Mouse (Mus musculus) neural tube, embryonic 14.5 days (tissue): Measurements from ENCODE around the gene Csrp1. TPM values are rescaled to one million over a fixed set of nuclear protein-coding genes. Genes with fewer than 3 reads are reported as not detected.

ENCODE experiments used
- ATAC-seq: fragments of 200-750 bp; cut with Nextera tagmentation; 2 replicates; pipeline ENCODE4 v1.8.0; 2017; ENCODE audit warnings: low read depth, mild to moderate bottlenecking, moderate TSS enrichment, moderate library complexity
- H3K27ac ChIP-seq: fragments of 300-500 bp; sonication (generic); 2 replicates; pipeline ENCODE4 v1.5.1; 2014; ENCODE audit warnings: low read depth, mild to moderate bottlenecking, control low read depth, low read length, moderate library complexity, mixed read lengths
- H3K27me3 ChIP-seq: fragments of 300-500 bp; sonication (generic); 2 replicates; pipeline ENCODE4 v1.6.1; 2014; ENCODE audit warnings: low read length; ENCODE audit not compliant: control insufficient read depth, insufficient read depth
- H3K36me3 ChIP-seq: fragments of 300-500 bp; sonication (generic); 2 replicates; pipeline ENCODE4 v1.6.1; 2014; ENCODE audit warnings: low read length, mixed read lengths; ENCODE audit not compliant: control insufficient read depth, insufficient read depth
- H3K4me1 ChIP-seq: fragments of 300-500 bp; sonication (generic); 2 replicates; pipeline ENCODE4 v1.6.1; 2014; ENCODE audit warnings: low read length; ENCODE audit not compliant: control insufficient read depth, insufficient read depth
- H3K4me2 ChIP-seq: fragments of 300-500 bp; sonication (generic); 2 replicates; pipeline ENCODE4 v1.6.1; 2014; ENCODE audit warnings: mild to moderate bottlenecking, low read depth, low read length, control low read depth
- H3K4me3 ChIP-seq: fragments of 300-500 bp; sonication (generic); 2 replicates; pipeline ENCODE4 v1.5.1; 2014; ENCODE audit warnings: low read depth, low read length, control low read depth, mixed read lengths
- H3K9ac ChIP-seq: fragments of 300-500 bp; sonication (generic); replicated peaks from 2 replicates; pipeline ENCODE4 v1.6.1; 2014; ENCODE audit warnings: low read depth, mild to moderate bottlenecking, control low read depth, low read length, mixed read lengths
- H3K9me3 ChIP-seq: fragments of 300-500 bp; sonication (generic); 2 replicates; pipeline ENCODE4 v1.6.1; 2016; ENCODE audit warnings: low read length; ENCODE audit not compliant: control insufficient read depth
- WGBS: fragments of 180-500 bp; shearing (Covaris S2); extraction: QIAGEN DNeasy Blood & Tissue Kit; methylation state at CpG from one replicate; pipeline ENCODE4 v1.1.7; 2014; 5-methylcytosine and 5-hydroxymethylcytosine counted together
- polyA plus RNA-seq: library from polyadenylated mRNA; unstranded; fragments of >200 nt; fragmentation: Nextera tagmentation; extraction: Ambion mirVana; gene quantifications from 2 replicates; pipeline ENCODE4 v1.2.1, GENCODE M21; 2014

The Csrp1 gene
- polyA plus RNA-seq, 1 experiment from 2014 or later = 11.7 TPM

DNA sequence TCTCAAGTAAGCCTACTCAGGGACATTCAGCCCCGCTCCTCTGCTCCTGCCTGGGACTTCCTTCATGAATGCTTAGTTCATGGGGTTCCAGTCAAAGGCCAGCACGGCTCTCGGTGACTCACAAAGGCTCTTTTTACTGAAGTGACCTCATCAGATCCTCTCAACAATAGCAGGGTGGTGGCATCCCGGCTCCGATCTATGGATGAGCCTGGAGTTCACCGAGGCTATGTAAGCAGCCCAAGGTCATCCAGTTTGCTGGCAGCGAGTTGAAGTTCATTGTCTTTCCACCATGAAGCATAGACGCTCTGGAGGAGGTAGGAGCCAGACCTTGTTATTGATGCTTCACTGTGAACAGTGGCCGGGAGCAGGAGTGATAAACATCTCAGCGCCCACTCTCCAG, 63.0 kb downstream of the Csrp1 start:
- 21% methylated on average over 10 of the region's 10 CpGs for whole genome bisulfite sequencing
- no peak overlapping the region for H3K27ac ChIP-seq
- H3K36me3 ChIP-seq = no peaks in the 10 kb centered on the region
- H3K9ac ChIP-seq = no peak overlapping the region
- no peak overlapping the region for H3K4me2 ChIP-seq
- no peaks in the 10 kb centered on the region for H3K4me1 ChIP-seq
- H3K4me3 ChIP-seq = no peak overlapping the region
- no peaks in the 10 kb centered on the region for H3K27me3 ChIP-seq
- ATAC-seq = no peak
- no peaks in the 10 kb centered on the region for H3K9me3 ChIP-seq

DNA sequence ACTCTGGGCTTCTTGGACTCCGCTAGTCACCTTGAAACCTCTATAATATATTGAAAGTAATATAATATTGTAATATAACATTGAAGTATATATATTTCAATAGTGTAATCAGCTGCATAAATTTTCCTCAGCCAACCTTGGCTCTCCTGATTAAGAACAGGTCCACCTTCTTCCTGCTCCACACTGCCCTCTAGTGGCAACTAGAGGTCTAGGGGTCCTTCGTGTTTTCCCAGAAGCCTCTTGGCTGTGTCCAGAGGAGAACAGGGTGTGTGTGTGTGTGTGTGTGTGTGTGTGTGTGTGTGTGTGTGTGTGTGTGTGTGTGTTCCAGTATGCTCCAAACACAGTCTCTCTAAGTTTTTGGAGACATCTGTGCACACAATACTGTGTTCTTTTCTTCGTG, 67.9 kb downstream of the Csrp1 start:
- Histone ChIP-seq H3K9ac (no peak overlapping the region), H3K27ac (no peak overlapping the region), H3K9me3 (no peaks in the 10 kb centered on the region), H3K4me3 (no peak overlapping the region), H3K4me2 (no peak overlapping the region), H3K27me3 (no peaks in the 10 kb centered on the region), H3K4me1 (no peaks in the 10 kb centered on the region), H3K36me3 (no peaks in the 10 kb centered on the region)
- ATAC-seq = peak; percentile 50; the same call in 1 of the 2 replicates
- WGBS = 45% methylated on average over 3 of the region's 3 CpGs

DNA sequence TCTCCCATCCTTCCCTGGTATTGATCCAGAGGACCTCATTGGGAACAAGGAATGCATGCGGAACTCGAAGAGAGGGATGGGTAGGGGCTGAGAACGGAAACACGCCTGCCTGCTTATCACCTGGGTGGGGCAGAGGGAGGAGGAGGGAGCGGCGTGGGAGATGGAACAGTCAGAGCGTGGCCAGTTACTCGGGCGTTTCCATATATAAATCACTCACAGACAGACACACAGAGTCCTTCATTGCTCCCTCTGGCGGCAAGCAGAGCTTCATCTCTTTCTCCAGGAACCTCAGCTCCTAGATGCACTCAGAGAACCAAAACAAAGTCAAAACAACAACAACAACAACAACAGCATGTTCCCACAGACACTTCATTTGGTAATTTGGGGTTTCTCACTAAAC, 68.8 kb downstream of the Csrp1 start:
- 23% methylated on average over 10 of the region's 10 CpGs for WGBS
- no peak for ATAC-seq
- H3K27me3 ChIP-seq = no peaks in the 10 kb centered on the region
- no peak overlapping the region for H3K27ac ChIP-seq
- H3K4me2 ChIP-seq = 0 out of 2 replicates have a peak overlapping the region, but pooled peaks have one; percentile 8
- no peak overlapping the region for H3K9ac ChIP-seq
- H3K4me1 ChIP-seq = no peaks in the 10 kb centered on the region
- no peaks in the 10 kb centered on the region for H3K9me3 ChIP-seq
- H3K4me3 ChIP-seq = no peak overlapping the region
- H3K36me3 ChIP-seq = no peaks in the 10 kb centered on the region

DNA sequence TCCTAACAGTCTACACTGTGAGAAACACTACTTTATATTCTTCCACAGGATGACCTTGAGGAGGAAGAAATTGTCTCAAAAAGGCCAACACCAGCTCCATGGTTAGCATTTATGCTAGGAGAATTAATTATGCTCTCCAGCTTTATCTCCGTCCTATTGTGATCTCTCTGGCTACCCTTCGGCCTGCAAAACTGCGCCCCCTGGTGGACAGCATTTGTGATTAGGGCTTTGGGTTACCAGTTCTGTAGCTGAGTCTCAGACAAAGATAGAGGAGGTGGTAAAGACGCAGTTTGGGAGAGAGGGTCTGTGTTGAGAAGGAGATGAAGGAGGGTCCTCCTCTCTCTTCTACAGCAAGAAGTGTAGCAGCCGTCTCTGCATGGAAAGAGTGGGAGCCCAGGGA, 70.0 kb downstream of the Csrp1 start:
- peak; percentile 21; the same call in 1 of the 2 replicates for ATAC-seq
- Histone ChIP-seq H3K27ac (no peak overlapping the region), H3K4me3 (no peak overlapping the region), H3K9ac (no peak overlapping the region), H3K9me3 (no peaks in the 10 kb centered on the region), H3K36me3 (no peaks in the 10 kb centered on the region), H3K4me2 (no peak overlapping the region), H3K4me1 (no peaks in the 10 kb centered on the region), H3K27me3 (no peaks in the 10 kb centered on the region)
- WGBS = 7% methylated on average over 5 of the region's 5 CpGs

DNA sequence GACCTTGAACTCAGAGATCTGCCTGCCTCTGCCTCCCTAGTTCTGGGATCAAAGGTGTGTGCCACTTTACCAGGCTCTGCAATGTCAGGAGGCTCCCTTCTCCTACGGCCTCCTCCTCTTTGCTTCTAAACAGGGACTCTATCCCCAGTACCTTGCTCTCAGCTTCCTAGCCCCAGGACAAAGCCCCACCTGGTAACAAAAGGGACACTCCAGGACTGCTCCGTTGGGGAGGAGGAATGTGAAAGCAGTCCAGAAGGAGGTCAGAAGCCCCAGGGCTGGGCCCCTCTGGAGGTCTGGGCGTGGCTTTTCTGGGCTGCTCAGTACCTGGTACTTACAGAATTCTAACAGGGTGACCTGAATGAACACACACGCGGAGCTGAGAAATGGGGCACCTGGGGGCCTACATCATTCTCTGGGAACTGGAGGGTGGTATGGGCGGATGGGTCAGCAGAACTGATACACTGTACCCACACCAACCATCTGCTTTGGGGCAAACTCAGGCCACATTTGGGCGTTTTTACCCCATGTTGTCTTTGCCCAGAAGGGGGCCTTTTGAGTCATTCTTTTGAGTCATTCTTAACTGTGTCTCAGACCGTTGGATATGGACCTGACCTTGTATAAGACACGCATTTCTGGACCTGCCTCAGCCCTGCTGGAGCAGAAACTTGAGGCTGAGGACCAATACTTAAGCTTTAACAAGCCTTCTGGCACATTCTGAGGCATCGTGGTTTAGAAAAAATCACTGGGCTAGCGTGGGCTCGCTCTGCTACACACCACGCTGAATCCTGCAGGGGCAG, 72.5 kb downstream of the Csrp1 start:
- Histone ChIP-seq H3K27ac (no peak overlapping the region), H3K4me3 (no peak overlapping the region), H3K27me3 (no peaks in the 10 kb centered on the region), H3K9me3 (no peaks in the 10 kb centered on the region), H3K9ac (no peak overlapping the region), H3K4me1 (no peaks in the 10 kb centered on the region), H3K36me3 (no peaks in the 10 kb centered on the region), H3K4me2 (no peak overlapping the region)
- WGBS = 66% methylated on average over 13 of the region's 13 CpGs
- no peak for ATAC-seq

DNA sequence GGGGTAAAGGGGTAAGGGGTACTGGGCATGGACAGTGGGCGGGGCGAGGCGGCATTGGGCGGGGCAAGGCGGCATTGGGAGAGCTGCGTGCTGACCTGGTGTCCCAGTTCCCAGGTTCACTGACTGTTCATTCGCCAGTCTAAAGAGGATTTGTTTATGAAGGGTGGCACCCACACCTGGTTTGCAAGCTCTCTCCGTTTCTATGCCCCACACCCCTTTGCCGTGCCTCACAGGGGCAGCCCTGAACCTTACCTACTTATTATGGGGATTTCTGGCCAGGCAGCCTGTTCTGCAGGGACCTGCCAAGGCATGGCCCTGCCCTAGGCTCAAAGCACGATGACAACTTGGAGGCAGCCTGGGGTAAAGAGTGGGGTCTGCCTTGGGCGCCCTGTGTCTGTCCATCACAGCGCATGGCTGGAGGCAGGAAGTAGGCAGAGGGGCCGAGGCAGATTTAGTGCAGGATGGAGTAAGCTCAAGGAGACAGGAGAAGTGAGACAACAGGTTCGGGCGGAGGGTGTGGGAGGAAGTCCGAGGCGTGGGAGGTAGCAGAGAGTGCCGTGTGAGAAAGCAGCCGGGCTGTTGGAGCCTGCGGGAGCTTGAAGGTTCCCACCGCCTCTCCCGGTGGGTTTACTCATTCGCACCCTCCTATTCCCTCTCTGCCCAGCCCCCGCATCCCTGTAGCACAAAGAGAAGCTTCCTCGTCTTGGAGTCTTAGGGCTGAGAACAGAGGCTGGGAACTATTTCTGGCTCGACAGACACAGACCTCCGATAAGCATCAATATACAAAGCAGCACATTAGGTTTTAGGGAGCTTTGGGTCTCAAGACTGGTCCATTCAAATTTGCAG, 73.7 kb downstream of the Csrp1 start:
- H3K4me1 ChIP-seq = no peaks in the 10 kb centered on the region
- WGBS = 15% methylated on average over 27 of the region's 27 CpGs
- no peaks in the 10 kb centered on the region for H3K9me3 ChIP-seq
- H3K4me2 ChIP-seq = peak overlapping the region; percentile 21; the same call in 1 of the 2 replicates
- no peak overlapping the region for H3K4me3 ChIP-seq
- H3K27me3 ChIP-seq = no peaks in the 10 kb centered on the region
- no peak overlapping the region for H3K27ac ChIP-seq
- peak; percentile 39; the same call in 1 of the 2 replicates for ATAC-seq
- H3K36me3 ChIP-seq = no peaks in the 10 kb centered on the region
- no peak overlapping the region for H3K9ac ChIP-seq

DNA sequence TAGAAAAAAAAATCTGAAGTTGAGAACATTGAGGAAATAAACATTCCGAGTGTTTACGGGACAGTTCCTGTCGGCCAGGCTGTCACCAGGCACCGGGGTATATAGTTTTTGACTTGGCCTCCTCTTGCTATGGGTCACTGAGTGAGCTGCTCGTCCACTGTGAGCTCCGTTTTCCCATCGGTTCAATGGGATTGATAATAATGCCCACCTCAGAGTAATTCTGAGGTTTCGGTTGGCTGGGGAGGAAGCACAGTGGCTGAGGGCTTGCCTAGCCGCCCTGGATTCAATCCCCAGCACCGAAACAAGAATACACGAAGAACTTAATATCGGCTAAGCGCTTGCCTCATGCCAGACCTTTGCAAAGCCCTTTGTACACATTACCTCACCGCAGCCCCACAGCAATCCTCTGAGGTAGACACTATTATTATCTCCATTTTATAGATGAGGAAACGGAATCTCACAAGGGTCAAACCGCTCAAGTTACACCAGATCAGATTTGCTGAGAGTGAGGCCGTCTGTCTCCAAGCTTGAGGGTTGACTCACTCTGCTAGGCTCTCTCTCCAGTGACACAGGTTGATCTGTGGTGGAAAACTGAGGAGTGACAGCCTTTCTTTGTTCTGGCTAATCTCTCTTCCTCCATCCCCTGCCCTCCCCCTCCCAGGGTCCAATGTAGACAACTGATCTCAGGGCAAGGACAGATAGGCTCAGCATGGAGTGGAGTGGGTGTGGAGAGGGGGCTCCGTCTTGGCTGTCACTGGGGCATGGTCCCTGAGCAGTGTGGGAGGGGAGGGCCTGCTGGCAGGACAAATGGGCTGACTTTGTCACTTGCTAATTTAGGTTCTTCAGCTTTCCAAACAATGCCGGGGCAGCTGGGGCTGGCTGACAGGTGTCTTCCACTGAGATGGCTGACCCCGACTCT, 74.6 kb downstream of the Csrp1 start:
- 50% methylated on average over 20 of the region's 20 CpGs for WGBS
- no peak for ATAC-seq
- no peaks in the 10 kb centered on the region for H3K27me3 ChIP-seq
- no peaks in the 10 kb centered on the region for H3K4me1 ChIP-seq
- H3K9ac ChIP-seq = no peak overlapping the region; the same call in 1 of the 2 replicates
- no peak overlapping the region for H3K27ac ChIP-seq
- 0 out of 2 replicates have a peak overlapping the region, but pooled peaks have one; percentile 21 for H3K4me2 ChIP-seq
- H3K36me3 ChIP-seq = no peaks in the 10 kb centered on the region
- no peaks in the 10 kb centered on the region for H3K9me3 ChIP-seq
- no peak overlapping the region for H3K4me3 ChIP-seq

DNA sequence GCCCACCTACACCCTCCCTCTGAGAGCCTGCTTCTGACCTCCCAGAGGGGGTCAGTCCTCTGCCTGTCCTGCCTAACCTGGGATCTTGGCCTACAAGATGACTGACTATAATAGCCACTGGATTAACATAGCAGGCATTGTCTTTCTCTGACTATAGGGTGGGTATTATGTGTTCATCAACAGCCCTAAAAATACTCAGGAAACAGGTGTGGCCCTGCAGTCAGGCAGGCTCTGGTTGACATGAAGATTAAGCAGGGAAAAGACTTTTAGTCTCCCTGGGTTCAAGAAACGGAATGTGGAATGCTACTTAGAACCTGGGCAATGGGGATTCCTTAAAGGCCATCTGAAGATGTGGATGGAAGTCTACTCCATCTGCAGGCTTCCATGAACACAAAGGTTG, 78.6 kb downstream of the Csrp1 start:
- Histone ChIP-seq H3K9ac (no peak overlapping the region), H3K4me1 (peaks cover 3% of the 10 kb centered on the region; the same call in 1 of the 2 replicates), H3K27me3 (no peaks in the 10 kb centered on the region), H3K36me3 (no peaks in the 10 kb centered on the region), H3K9me3 (no peaks in the 10 kb centered on the region), H3K4me3 (no peak overlapping the region), H3K27ac (no peak overlapping the region), H3K4me2 (no peak overlapping the region)
- 83% methylated on average over 1 of the region's 1 CpGs for WGBS
- ATAC-seq = no peak
